Mouse (Mus musculus) brain, embryonic 14.5 days (tissue): Measurements from ENCODE around the gene Dppa3. TPM values are rescaled to one million over a fixed set of nuclear protein-coding genes. Genes with fewer than 3 reads are reported as not detected.

Experiments
- DNase-seq: peaks from one replicate; pipeline ENCODE4 v3.0.0-alpha.2; 2011; ENCODE audit warnings: low read depth
- CTCF ChIP-seq: fragments of 200-500 bp; IDR thresholded peaks from 2 replicates; pipeline ENCODE4 v1.5.1; 2012; ENCODE audit warnings: inconsistent platforms, mild to moderate bottlenecking, moderate library complexity, borderline replicate concordance; ENCODE audit not compliant: insufficient read depth, insufficient read length; ENCODE audit errors: extremely low read depth
- POLR2A ChIP-seq: fragments of 200-500 bp; IDR thresholded peaks from 2 replicates; pipeline ENCODE4 v1.6.1; 2012; ENCODE audit warnings: mild to moderate bottlenecking, inconsistent platforms, borderline replicate concordance; ENCODE audit not compliant: poor library complexity, insufficient read depth, insufficient read length, severe bottlenecking; ENCODE audit errors: extremely low read depth
- polyA plus RNA-seq: library from polyadenylated mRNA; depleted of rRNA; stranded (reverse); fragments of >200 nt; gene quantifications from 2 replicates; pipeline ENCODE4 v1.2.3, GENCODE M21; 2012; rRNA removed

Dppa3 gene
- polyA plus RNA-seq, 1 experiment: not detected

DNA sequence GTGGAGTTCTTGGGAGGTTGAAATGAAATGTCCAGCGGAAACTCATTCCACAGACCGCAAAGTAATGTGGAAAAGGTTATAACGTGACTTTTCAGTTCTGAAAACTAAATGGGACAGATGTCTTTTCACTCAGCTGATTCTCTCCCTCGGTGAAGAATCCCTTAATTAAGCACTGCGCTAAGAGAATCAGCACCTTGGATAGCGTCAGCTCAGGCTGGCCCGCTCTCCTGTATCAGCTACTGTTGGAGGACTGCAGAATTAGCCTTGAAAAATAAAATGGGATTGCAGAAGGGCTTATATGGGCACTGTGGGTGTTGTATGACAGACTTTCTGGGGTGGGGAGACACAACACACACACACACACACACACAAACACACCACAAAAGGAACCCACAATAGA lies 33.4 kb downstream of the Dppa3 start:
- peak; percentile 34 for DNase-seq
- no peak for TF ChIP-seq CTCF
- no peak for TF ChIP-seq POLR2A

GRCm38 (mm10) chr6:122660601-122661379 lies 34.6 kb downstream of the Dppa3 start:
- TF ChIP-seq CTCF: peak; percentile 70; the same call in 1 of the 2 replicates
- TF ChIP-seq POLR2A: no peak
- peak; percentile 86 for DNase-seq

DNA sequence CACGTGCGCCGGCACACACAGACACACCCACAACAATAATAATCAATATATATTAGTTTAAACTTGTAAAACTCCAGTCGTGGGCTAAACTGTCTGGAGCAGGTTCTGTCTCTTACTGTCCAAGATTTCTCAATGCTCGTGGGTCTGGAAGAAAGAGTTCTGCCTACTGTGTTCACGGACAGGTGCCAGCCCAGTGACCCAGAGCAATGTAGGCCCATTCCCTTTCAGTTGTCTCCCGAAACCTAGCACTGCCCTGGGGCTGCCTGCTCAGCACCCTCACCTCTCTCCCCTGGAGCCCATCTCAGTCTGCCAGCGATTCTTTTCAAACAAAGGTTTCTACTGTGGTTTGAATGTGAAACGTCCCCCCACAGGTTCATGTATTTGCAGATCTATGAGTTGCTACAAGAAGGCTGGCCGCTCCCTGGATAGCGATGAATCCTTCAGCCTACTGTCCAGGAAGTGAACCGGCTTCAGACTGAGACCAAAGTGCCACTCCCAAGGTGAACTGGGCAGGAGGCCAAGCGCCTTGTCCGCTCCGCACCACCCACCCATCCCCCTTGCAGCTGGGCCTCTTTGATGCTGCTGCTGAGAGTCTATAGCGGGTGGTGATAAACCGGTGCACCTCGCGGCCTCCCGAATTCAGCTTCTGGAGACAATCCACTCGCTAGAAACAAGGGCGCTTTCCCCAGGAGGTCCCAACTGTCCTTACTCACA lies 36.5 kb downstream of the Dppa3 start:
- DNase-seq: peak; percentile 26
- TF ChIP-seq POLR2A (no peak), CTCF (no peak)

- TF ChIP-seq CTCF: no peak
- TF ChIP-seq POLR2A: no peak
- no peak for DNase-seq
Observed at GRCm38 (mm10) chr6:122663596-122664206, 37.5 kb downstream of the Dppa3 start.

- DNase-seq: no peak
- no peak for TF ChIP-seq CTCF
- no peak for TF ChIP-seq POLR2A
Observed at GRCm38 (mm10) chr6:122665866-122666265, 39.7 kb downstream of the Dppa3 start.

- DNase-seq: no peak
- no peak for TF ChIP-seq CTCF
- TF ChIP-seq POLR2A: no peak
Observed at GRCm38 (mm10) chr6:122667715-122668114, 41.5 kb downstream of the Dppa3 start.

- DNase-seq: no peak
- no peak for TF ChIP-seq CTCF
- no peak for TF ChIP-seq POLR2A
Observed at GRCm38 (mm10) chr6:122668823-122669222, 42.6 kb downstream of the Dppa3 start.

- TF ChIP-seq CTCF (peak; percentile 100), POLR2A (no peak)
- DNase-seq: peak; percentile 98
Observed at GRCm38 (mm10) chr6:122669406-122670200, 43.4 kb downstream of the Dppa3 start.

- peak; percentile 72 for DNase-seq
- TF ChIP-seq CTCF (no peak), POLR2A (no peak)
Observed at GRCm38 (mm10) chr6:122670201-122670551, 44.0 kb downstream of the Dppa3 start.

GRCm38 (mm10) chr6:122670841-122671240 lies 44.6 kb downstream of the Dppa3 start:
- TF ChIP-seq CTCF (no peak), POLR2A (no peak)
- DNase-seq: no peak

- DNase-seq: no peak
- TF ChIP-seq POLR2A: no peak
- TF ChIP-seq CTCF: no peak
Observed at GRCm38 (mm10) chr6:122672746-122673145, 46.5 kb downstream of the Dppa3 start.

Other genes starting within 250 kb of the Dppa3 start
- 115 and 127 TPM in 2 replicates for gene Rimklb, start 127.6 kb upstream of the Dppa3 start, polyA plus RNA-seq
- 2.0 TPM in 2 replicates for gene Mfap5, start 120.6 kb upstream of the Dppa3 start, polyA plus RNA-seq
- gene Aicda, start 72.6 kb upstream of the Dppa3 start, polyA plus RNA-seq: 0.25 and 0.75 TPM in 2 replicates
- gene Apobec1, start 24.0 kb upstream of the Dppa3 start, polyA plus RNA-seq: 1.9 and 3.5 TPM in 2 replicates
- not detected in 2 replicates for gene Gdf3, start 16.3 kb upstream of the Dppa3 start, polyA plus RNA-seq
- 0.22 and 0.23 TPM in 2 replicates for gene Nanog, start 81.1 kb downstream of the Dppa3 start, polyA plus RNA-seq
- gene Slc2a3, start 175.2 kb downstream of the Dppa3 start, polyA plus RNA-seq: 25.9 and 36.3 TPM in 2 replicates
- gene Foxj2, start 193.5 kb downstream of the Dppa3 start, polyA plus RNA-seq: 5.9 and 12.5 TPM in 2 replicates
- gene C3ar1, start 229.8 kb downstream of the Dppa3 start, polyA plus RNA-seq: 1.3 TPM in 2 replicates
- 74.3 and 84.2 TPM in 2 replicates for gene Necap1, start 248.1 kb downstream of the Dppa3 start, polyA plus RNA-seq